Mouse (Mus musculus): ENCODE measurements at regions not wholly inside any gene's neighbourhood (a gene's known extent, or its start where the extent isn't known, plus 50 kb on each side); places are given as distances from the start of the nearest gene placed in this dataset.

DNA sequence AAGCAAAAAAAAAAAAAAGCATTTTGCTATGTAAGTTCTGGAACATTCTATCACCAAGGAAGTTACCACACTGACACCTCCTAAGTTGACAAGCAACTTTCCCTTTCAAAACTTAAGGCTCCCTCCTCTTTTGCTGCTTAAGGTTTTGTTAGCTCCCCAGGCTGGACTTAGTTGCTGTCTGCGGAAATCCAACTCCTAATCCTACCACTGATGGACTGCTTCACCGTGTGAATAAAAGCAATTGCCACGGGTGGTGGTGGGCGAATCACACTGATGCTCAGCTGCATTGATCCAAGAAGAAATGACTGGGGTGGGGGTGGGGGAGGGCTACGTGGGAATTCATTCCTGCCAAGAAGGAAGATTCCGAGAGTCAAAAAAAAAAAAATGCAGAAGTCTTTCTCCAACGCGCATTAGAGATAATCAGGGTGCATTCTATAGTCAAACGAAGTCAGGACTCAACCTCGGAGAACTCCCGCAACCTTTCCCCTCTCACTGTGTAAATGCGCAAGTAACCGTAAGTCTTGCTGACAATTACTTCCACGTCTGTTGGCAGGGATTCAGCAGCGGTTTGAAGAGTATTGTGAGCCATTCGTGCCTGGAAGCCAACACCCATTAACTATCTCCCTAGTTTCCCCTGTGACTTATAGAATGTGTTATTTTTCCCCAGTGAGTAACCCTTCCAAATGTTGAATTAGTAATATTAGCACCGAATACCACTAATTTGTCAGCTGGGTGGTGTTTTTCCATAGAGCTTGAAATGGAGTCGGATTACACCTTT lies 358.8 kb downstream of the Adgrl2 start:
- TF ChIP-seq POLR2A (IDR thresholded peaks at IDR 0.05; ENCODE audit: control insufficient read depth, low read depth, low read length) = no peak
- TF ChIP-seq CTCF (IDR thresholded peaks at IDR 0.05; ENCODE audit: control insufficient read depth, insufficient read depth, insufficient replicate concordance, low read depth, low read length) = no peak

Data from testis, adult 2 months (tissue).